Mouse (Mus musculus) liver, embryonic 16.5 days (tissue): ENCODE results near the gene Mtus2. TPM values are rescaled to one million over a fixed set of nuclear protein-coding genes. Genes with fewer than 3 reads are reported as not detected.

ENCODE experiments used
- ATAC-seq: fragments of 200-750 bp; cut with Nextera tagmentation; 2 replicates; pipeline ENCODE4 v1.8.0; 2017; ENCODE audit warnings: low read depth, mild to moderate bottlenecking, moderate number of reproducible peaks, moderate library complexity
- H3K27ac ChIP-seq: fragments of 300-500 bp; sonication (generic); 2 replicates; pipeline ENCODE4 v1.5.1; 2014; ENCODE audit warnings: mild to moderate bottlenecking, low read length
- H3K27me3 ChIP-seq: fragments of 300-500 bp; sonication (generic); 2 replicates; pipeline ENCODE4 v1.6.1; 2014; ENCODE audit warnings: low read depth, low read length, mixed read lengths; ENCODE audit not compliant: control insufficient read depth, insufficient read depth
- H3K36me3 ChIP-seq: fragments of 300-500 bp; sonication (generic); 2 replicates; pipeline ENCODE4 v1.6.1; 2014; ENCODE audit warnings: mild to moderate bottlenecking; ENCODE audit not compliant: control insufficient read depth, insufficient read depth
- H3K4me1 ChIP-seq: fragments of 300-500 bp; sonication (generic); 2 replicates; pipeline ENCODE4 v1.6.1; 2014; ENCODE audit warnings: low read depth, low read length, mixed read lengths; ENCODE audit not compliant: control insufficient read depth
- H3K4me2 ChIP-seq: fragments of 300-500 bp; sonication (generic); 2 replicates; pipeline ENCODE4 v1.6.1; 2014; ENCODE audit warnings: low read depth, low read length, mixed read lengths
- H3K4me3 ChIP-seq: fragments of 300-500 bp; sonication (generic); 2 replicates; pipeline ENCODE4 v1.5.1; 2014; ENCODE audit warnings: low read depth, mild to moderate bottlenecking, low read length
- H3K9ac ChIP-seq: fragments of 300-500 bp; sonication (generic); 2 replicates; pipeline ENCODE4 v1.6.1; 2014; ENCODE audit warnings: low read depth, low read length
- H3K9me3 ChIP-seq: fragments of 300-500 bp; sonication (generic); replicated peaks from 2 replicates; pipeline ENCODE4 v1.6.1; 2016; ENCODE audit warnings: low read length; ENCODE audit not compliant: control insufficient read depth
- WGBS: fragments of 180-500 bp; shearing (Covaris S2); extraction: QIAGEN DNeasy Blood & Tissue Kit; methylation state at CpG from one replicate; pipeline ENCODE4 v1.1.7; 2014; ENCODE audit not compliant: insufficient replicate concordance; 5-methylcytosine and 5-hydroxymethylcytosine counted together
- polyA plus RNA-seq: library from polyadenylated mRNA; unstranded; fragments of >200 nt; fragmentation: Nextera tagmentation; extraction: Ambion mirVana; gene quantifications from 2 replicates; pipeline ENCODE4 v1.2.1, GENCODE M21; 2015

The Mtus2 gene
- polyA plus RNA-seq, 1 experiment from 2014 or later: 0.72 TPM

GRCm38 (mm10) chr5:147955671-147956070 lies 1.4 kb upstream of the Mtus2 start:
- Histone ChIP-seq H3K27ac (no peak overlapping the region), H3K4me2 (no peak overlapping the region), H3K4me1 (no peaks in the 10 kb centered on the region; the same call in 1 of the 2 replicates), H3K4me3 (no peak overlapping the region), H3K9ac (no peak overlapping the region), H3K9me3 (no peaks in the 10 kb centered on the region), H3K27me3 (peaks cover 30% of the 10 kb centered on the region), H3K36me3 (no peaks in the 10 kb centered on the region)
- ATAC-seq: no peak
- WGBS: 31% methylated on average over 5 of the region's 5 CpGs

DNA sequence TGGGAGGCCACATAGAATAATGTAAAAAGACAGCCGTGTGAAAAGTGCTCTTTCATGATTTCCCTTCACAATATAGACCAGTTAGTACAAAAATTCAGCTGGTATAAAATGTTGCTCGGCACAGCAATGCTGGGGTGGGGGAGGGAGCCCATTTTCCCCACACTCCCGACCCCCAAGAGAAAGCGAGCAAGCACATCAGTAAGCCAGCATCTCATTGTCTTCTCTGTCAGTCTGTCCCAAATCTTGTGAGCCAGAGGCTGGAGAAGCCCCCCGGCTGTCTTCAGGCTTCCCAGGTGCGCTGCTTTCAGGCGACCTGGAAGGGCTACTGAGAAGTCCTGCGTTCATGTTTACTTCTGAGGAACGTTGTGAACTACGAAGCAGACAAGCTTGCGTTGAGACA lies 699 bp upstream of the Mtus2 start:
- no peak overlapping the region for H3K4me3 ChIP-seq
- H3K4me1 ChIP-seq: no peaks in the 10 kb centered on the region; the same call in 1 of the 2 replicates
- H3K27me3 ChIP-seq: peaks cover 30% of the 10 kb centered on the region
- no peak overlapping the region for H3K4me2 ChIP-seq
- H3K27ac ChIP-seq: no peak overlapping the region
- ATAC-seq: no peak
- no peaks in the 10 kb centered on the region for H3K9me3 ChIP-seq
- no peak overlapping the region for H3K9ac ChIP-seq
- H3K36me3 ChIP-seq: no peaks in the 10 kb centered on the region
- 2% methylated on average over 11 of the region's 11 CpGs for WGBS

GRCm38 (mm10) chr5:147957592-147958271 lies 612 bp downstream of the Mtus2 start:
- 2% methylated on average over 42 of the region's 42 CpGs for WGBS
- Histone ChIP-seq H3K4me1 (no peaks in the 10 kb centered on the region; the same call in 1 of the 2 replicates), H3K9ac (no peak overlapping the region), H3K9me3 (no peaks in the 10 kb centered on the region), H3K4me3 (peak overlapping the region; percentile 25), H3K27ac (no peak overlapping the region), H3K4me2 (peak overlapping the region; percentile 50; the same call in 1 of the 2 replicates), H3K36me3 (no peaks in the 10 kb centered on the region), H3K27me3 (peaks cover 30% of the 10 kb centered on the region)
- ATAC-seq: no peak

GRCm38 (mm10) chr5:147958552-147958951 lies 1.4 kb downstream of the Mtus2 start:
- Histone ChIP-seq H3K9ac (no peak overlapping the region), H3K27me3 (peaks cover 30% of the 10 kb centered on the region), H3K9me3 (no peaks in the 10 kb centered on the region), H3K27ac (no peak overlapping the region), H3K4me1 (no peaks in the 10 kb centered on the region; the same call in 1 of the 2 replicates), H3K36me3 (no peaks in the 10 kb centered on the region), H3K4me2 (no peak overlapping the region), H3K4me3 (no peak overlapping the region)
- WGBS: 40% methylated on average over 13 of the region's 13 CpGs
- ATAC-seq: no peak

DNA sequence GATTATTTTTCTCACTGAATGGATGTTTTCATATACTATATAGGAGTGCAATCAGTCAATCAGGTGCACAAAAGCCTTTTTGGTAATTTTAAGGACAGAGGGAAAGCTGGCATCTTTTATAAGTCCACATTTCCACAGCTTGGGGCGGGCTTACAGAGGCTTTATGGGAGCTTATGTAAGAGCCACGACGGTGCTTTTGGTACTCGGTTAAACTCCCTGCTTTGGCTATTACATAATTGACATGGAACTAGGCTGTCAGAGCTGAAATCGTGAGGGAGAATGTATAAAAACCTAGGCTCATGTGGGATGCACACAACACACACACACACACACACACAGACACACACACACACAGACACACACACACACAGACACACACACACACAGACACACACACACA lies 2.0 kb downstream of the Mtus2 start:
- peaks cover 30% of the 10 kb centered on the region for H3K27me3 ChIP-seq

GRCm38 (mm10) chr5:147960793-147961192 lies 3.7 kb downstream of the Mtus2 start:
- ATAC-seq: no peak
- H3K4me3 ChIP-seq: no peak overlapping the region
- H3K4me2 ChIP-seq: no peak overlapping the region
- no peaks in the 10 kb centered on the region for H3K36me3 ChIP-seq
- no peak overlapping the region for H3K27ac ChIP-seq
- peaks cover 30% of the 10 kb centered on the region for H3K27me3 ChIP-seq
- H3K9ac ChIP-seq: no peak overlapping the region
- no peaks in the 10 kb centered on the region for H3K9me3 ChIP-seq
- WGBS: 36% methylated on average over 1 of the region's 1 CpGs
- no peaks in the 10 kb centered on the region; the same call in 1 of the 2 replicates for H3K4me1 ChIP-seq

More for the DNA sequence above, 2.0 kb downstream of the Mtus2 start:
- WGBS: 18% methylated on average over 5 of the region's 5 CpGs
- H3K36me3 ChIP-seq: no peaks in the 10 kb centered on the region
- H3K4me3 ChIP-seq: no peak overlapping the region
- H3K27ac ChIP-seq: no peak overlapping the region
- H3K4me2 ChIP-seq: no peak overlapping the region
- ATAC-seq: no peak
- no peaks in the 10 kb centered on the region; the same call in 1 of the 2 replicates for H3K4me1 ChIP-seq
- no peaks in the 10 kb centered on the region for H3K9me3 ChIP-seq
- no peak overlapping the region for H3K9ac ChIP-seq

DNA sequence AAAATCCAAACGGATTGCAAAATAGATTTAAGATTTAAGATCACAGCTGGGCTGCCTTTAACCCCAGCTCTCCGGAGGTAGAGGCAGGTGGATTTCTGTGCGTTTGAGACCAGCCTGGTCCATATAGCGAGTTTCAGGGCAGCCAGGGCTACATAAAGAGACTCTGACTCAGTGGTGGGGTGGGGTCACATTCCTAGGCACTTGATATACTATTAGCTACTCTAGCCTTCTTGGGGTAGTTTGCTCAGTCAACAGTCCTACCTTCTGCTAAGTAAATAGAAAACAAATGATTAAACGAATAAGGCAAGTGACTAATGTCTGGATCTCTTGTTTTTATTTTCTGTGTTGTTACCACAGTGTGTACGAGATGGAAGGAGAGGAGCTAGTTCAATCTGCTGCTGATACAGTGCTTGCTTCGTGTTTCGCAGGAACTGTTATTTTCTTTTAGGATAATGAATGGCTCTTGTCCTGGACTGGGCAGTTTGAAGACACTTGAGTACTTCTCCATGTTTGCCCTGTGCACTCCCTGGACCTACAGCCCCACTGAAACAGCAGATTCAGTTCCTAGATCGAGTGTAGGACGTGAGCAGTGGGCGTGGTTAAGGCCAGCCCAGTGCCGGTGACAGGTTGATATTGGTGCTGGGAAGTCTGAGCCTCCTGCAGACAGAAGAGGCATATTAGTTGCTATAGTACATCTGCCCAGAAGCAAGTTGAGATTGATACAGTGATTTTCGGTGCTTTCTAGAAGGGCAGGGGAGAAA lies 6.9 kb downstream of the Mtus2 start:
- Histone ChIP-seq H3K4me1 (no peaks in the 10 kb centered on the region), H3K36me3 (no peaks in the 10 kb centered on the region), H3K9me3 (no peaks in the 10 kb centered on the region), H3K9ac (no peak overlapping the region), H3K27ac (no peak overlapping the region), H3K4me3 (no peak overlapping the region), H3K27me3 (no peaks in the 10 kb centered on the region), H3K4me2 (no peak overlapping the region)
- no peak for ATAC-seq
- WGBS: 48% methylated on average over 13 of the region's 13 CpGs

- ATAC-seq: no peak
- Histone ChIP-seq H3K9ac (no peak overlapping the region), H3K4me2 (no peak overlapping the region), H3K9me3 (no peaks in the 10 kb centered on the region), H3K4me3 (no peak overlapping the region), H3K27ac (no peak overlapping the region), H3K27me3 (no peaks in the 10 kb centered on the region), H3K4me1 (no peaks in the 10 kb centered on the region), H3K36me3 (no peaks in the 10 kb centered on the region)
- 41% methylated on average over 2 of the region's 2 CpGs for WGBS
These were observed 7.7 kb downstream of the Mtus2 start for GRCm38 (mm10) chr5:147964776-147965175.

DNA sequence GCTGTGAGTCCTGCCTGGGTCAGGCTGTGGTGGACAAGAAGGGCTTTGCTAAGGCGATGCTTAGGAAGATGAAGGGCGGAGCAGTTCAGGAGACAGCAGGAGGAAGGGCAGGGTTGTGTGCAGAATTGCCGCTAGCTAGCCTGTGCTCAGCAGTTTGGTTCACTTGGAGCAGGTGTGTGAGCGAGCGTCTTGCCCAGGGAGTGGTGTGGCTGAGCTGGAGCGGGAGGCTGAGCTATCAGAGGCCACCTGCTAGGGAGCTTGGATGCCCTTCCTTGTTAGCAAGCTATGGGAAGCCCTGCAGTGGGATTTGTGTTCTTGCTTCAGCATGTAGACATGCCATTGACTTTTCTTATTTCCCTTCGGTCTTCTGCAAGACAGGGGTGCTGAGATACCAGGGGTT lies 9.5 kb downstream of the Mtus2 start:
- no peaks in the 10 kb centered on the region for H3K27me3 ChIP-seq
- H3K9me3 ChIP-seq: no peaks in the 10 kb centered on the region
- WGBS: 68% methylated on average over 7 of the region's 7 CpGs
- H3K4me3 ChIP-seq: no peak overlapping the region
- no peaks in the 10 kb centered on the region for H3K4me1 ChIP-seq
- H3K9ac ChIP-seq: no peak overlapping the region
- H3K36me3 ChIP-seq: no peaks in the 10 kb centered on the region
- no peak for ATAC-seq
- no peak overlapping the region for H3K4me2 ChIP-seq
- no peak overlapping the region for H3K27ac ChIP-seq
